In genomic region chr5:35398310-35398910, GRCm38 (mm10) we compare ENCODE assay signal across 27 mouse cellular contexts. TPM values are rescaled to one million over a fixed set of nuclear protein-coding genes. Genes with fewer than 3 reads are reported as not detected.
DNase-seq lines count a peak whose midpoint lies in the region; ATAC-seq lines count a peak whose summit lies in the region.
"Had no signal": no experiment of that assay in that cellular context is flagged by ENCODE, and none has a peak within 500 bp of the region (broad histone marks: within the 10 kb centered on the region; RNA-seq: fewer than 3 reads in every experiment).

No protein-coding gene starts in this region.

- no peak overlapping the region for H3K9ac ChIP-seq in hindbrain, embryonic 12.5 days
- no peak overlapping the region for H3K9ac ChIP-seq in neural tube, embryonic 15.5 days (replicated peaks)
- no peak overlapping the region for H3K9ac ChIP-seq in embryonic facial prominence, embryonic 13.5 days
- H3K9ac ChIP-seq: forebrain, embryonic 13.5 days; liver, embryonic 12.5 days; midbrain, embryonic 12.5 days had no signal

- 1% methylated on average over 14 of the region's 14 CpGs for WGBS in hindbrain, embryonic 10.5 days
- 2% methylated on average over 14 of the region's 14 CpGs for WGBS in hindbrain, embryonic 12.5 days
- WGBS in neural tube, embryonic 15.5 days, result 2% methylated on average over 14 of the region's 14 CpGs
- WGBS in embryonic facial prominence, embryonic 13.5 days, result 4% methylated on average over 14 of the region's 14 CpGs

- H3K27me3 ChIP-seq in hindbrain, embryonic 10.5 days (ENCODE audit: insufficient read depth, poor library complexity, severe bottlenecking), result peaks cover 100% of the 10 kb centered on the region
- peaks cover 98% of the 10 kb centered on the region for H3K27me3 ChIP-seq in hindbrain, embryonic 12.5 days
- peaks cover 89% of the 10 kb centered on the region for H3K27me3 ChIP-seq in neural tube, embryonic 15.5 days (replicated peaks)
- peaks cover 97% of the 10 kb centered on the region for H3K27me3 ChIP-seq in embryonic facial prominence, embryonic 13.5 days

- peak; percentile 35 for DNase-seq in hindbrain, embryonic 10.5 days (ENCODE audit: low spot score)
- peak; percentile 60 for DNase-seq in neural tube, embryonic 10.5 days (ENCODE audit: extremely low spot score, low spot score)
- DNase-seq in right cerebral cortex, postnatal 25 days, result no peak
- DNase-seq: adrenal gland, adult 8-10 months; cerebellum, adult 18-20 months; cerebellum, postnatal 14 days; gastrocnemius, postnatal 10 days; heart, postnatal 4 days; kidney, adult 11 months; left cerebral cortex, postnatal 4 days; lung, adult 18-20 months; lung, postnatal 10 days had no signal

- peaks cover 24% of the 10 kb centered on the region for H3K4me1 ChIP-seq in hindbrain, embryonic 10.5 days (replicated peaks)
- H3K4me1 ChIP-seq in hindbrain, embryonic 12.5 days, result peaks cover 14% of the 10 kb centered on the region
- peaks cover 12% of the 10 kb centered on the region for H3K4me1 ChIP-seq in neural tube, embryonic 15.5 days
- H3K4me1 ChIP-seq in embryonic facial prominence, embryonic 13.5 days, result peaks cover 23% of the 10 kb centered on the region
- H3K4me1 ChIP-seq: liver, embryonic 12.5 days had no signal

- H3K36me3 ChIP-seq in hindbrain, embryonic 10.5 days, result no peaks in the 10 kb centered on the region
- H3K36me3 ChIP-seq in hindbrain, embryonic 12.5 days, result no peaks in the 10 kb centered on the region
- no peaks in the 10 kb centered on the region for H3K36me3 ChIP-seq in neural tube, embryonic 15.5 days
- no peaks in the 10 kb centered on the region for H3K36me3 ChIP-seq in embryonic facial prominence, embryonic 13.5 days
- H3K36me3 ChIP-seq: heart, embryonic 10.5 days; liver, embryonic 12.5 days; midbrain, embryonic 12.5 days had no signal

- H3K27ac ChIP-seq in hindbrain, embryonic 10.5 days, result no peak overlapping the region
- H3K27ac ChIP-seq in hindbrain, embryonic 12.5 days, result no peak overlapping the region
- H3K27ac ChIP-seq in neural tube, embryonic 15.5 days (replicated peaks), result no peak overlapping the region
- H3K27ac ChIP-seq in embryonic facial prominence, embryonic 13.5 days, result no peak overlapping the region
- H3K27ac ChIP-seq: forebrain, embryonic 13.5 days; heart, embryonic 10.5 days; left cerebral cortex, adult 2 months; liver, embryonic 12.5 days; midbrain, embryonic 12.5 days had no signal

- H3K4me2 ChIP-seq in hindbrain, embryonic 12.5 days (replicated peaks), result no peak overlapping the region
- H3K4me2 ChIP-seq in neural tube, embryonic 15.5 days, result no peak overlapping the region
- no peak overlapping the region for H3K4me2 ChIP-seq in embryonic facial prominence, embryonic 13.5 days

- ATAC-seq in hindbrain, embryonic 12.5 days (ENCODE audit: low FRiP score), result no peak
- ATAC-seq in neural tube, embryonic 15.5 days (ENCODE audit: low FRiP score), result no peak
- no peak for ATAC-seq in embryonic facial prominence, embryonic 13.5 days (ENCODE audit: insufficient number of reproducible peaks, insufficient read depth, low FRiP score, low TSS enrichment, low read depth)
- ATAC-seq in CD4-positive, CD25-positive, alpha-beta regulatory T cell, adult 4 months, result no peak
- ATAC-seq: activated CD4-positive, CD25-positive, alpha-beta regulatory T cell, adult 4 months; forebrain, embryonic 13.5 days; liver, embryonic 12.5 days had no signal

- no peaks in the 10 kb centered on the region for H3K9me3 ChIP-seq in hindbrain, embryonic 10.5 days
- H3K9me3 ChIP-seq in hindbrain, embryonic 12.5 days (replicated peaks), result no peaks in the 10 kb centered on the region
- no peaks in the 10 kb centered on the region for H3K9me3 ChIP-seq in neural tube, embryonic 15.5 days (replicated peaks)
- H3K9me3 ChIP-seq in embryonic facial prominence, embryonic 13.5 days, result no peaks in the 10 kb centered on the region
- H3K9me3 ChIP-seq: forebrain, embryonic 13.5 days; heart, embryonic 10.5 days; liver, embryonic 12.5 days; midbrain, embryonic 12.5 days had no signal

- H3K4me3 ChIP-seq in hindbrain, embryonic 10.5 days, result no peak overlapping the region
- no peak overlapping the region for H3K4me3 ChIP-seq in hindbrain, embryonic 12.5 days
- no peak overlapping the region for H3K4me3 ChIP-seq in neural tube, embryonic 15.5 days (replicated peaks)
- H3K4me3 ChIP-seq in embryonic facial prominence, embryonic 13.5 days, result 0 out of 2 replicates have a peak overlapping the region, but pooled peaks have one; percentile 27
- H3K4me3 ChIP-seq: left cerebral cortex, adult 2 months; liver, embryonic 12.5 days had no signal

RNA-seq across cellular contexts. Expression of gene Hmx1, which starts 9.5 kb away (rescaled TPM):
- polyA plus RNA-seq in hindbrain, embryonic 10.5 days (2016; fragmentation: Nextera tagmentation; extraction: Ambion mirVana), result 2.7 and 3.2 TPM in 2 replicates
- 15.5 and 17.3 TPM in 2 replicates for polyA plus RNA-seq in hindbrain, embryonic 12.5 days (2016; fragmentation: Nextera tagmentation; extraction: Ambion mirVana)
- 0.73 and 1.4 TPM in 2 replicates for polyA plus RNA-seq in neural tube, embryonic 15.5 days (2015; fragmentation: Nextera tagmentation; extraction: Ambion mirVana)
- polyA plus RNA-seq in embryonic facial prominence, embryonic 13.5 days (2015; fragmentation: Nextera tagmentation; extraction: Ambion mirVana), result 1.1 and 2.2 TPM in 2 replicates
- not detected for polyA plus RNA-seq in CD4-positive, CD25-positive, alpha-beta regulatory T cell, adult 4 months (2017; shearing (Covaris generic))
- polyA plus RNA-seq: activated CD4-positive, CD25-positive, alpha-beta regulatory T cell, adult 4 months; forebrain, embryonic 13.5 days; heart, embryonic 16.5 days; kidney, embryonic 16.5 days; large intestine, adult 2 months; spleen, adult 2 months; urinary bladder, adult 2 months had no signal
